Mouse (Mus musculus) megakaryocyte, embryonic 14.5 days (primary cell): Measurements from ENCODE around the gene Ccdc24.

Source experiments
- FLI1 ChIP-seq: IDR thresholded peaks from 2 replicates; pipeline ENCODE4 v1.6.1; 2012; ENCODE audit warnings: low read length, inconsistent platforms, mixed read lengths
- GATA1 ChIP-seq: IDR thresholded peaks from 3 replicates; pipeline ENCODE4 v1.6.1; 2012; ENCODE audit warnings: mixed read lengths, low read length, inconsistent platforms, borderline replicate concordance

GRCm38 (mm10) chr4:117837271-117837670, 35.1 kb downstream of the Ccdc24 start:
- no peak for TF ChIP-seq GATA1
- TF ChIP-seq FLI1, result no peak
